Mouse (Mus musculus) hindbrain, postnatal 0 days (tissue): ENCODE data around the gene Dtx3. TPM values are rescaled to one million over a fixed set of nuclear protein-coding genes. Genes with fewer than 3 reads are reported as not detected.

Source experiments
- ATAC-seq: fragments of 200-750 bp; cut with Nextera tagmentation; 2 replicates; pipeline ENCODE4 v1.8.0; 2017; ENCODE audit warnings: mild to moderate bottlenecking, moderate TSS enrichment, moderate library complexity
- DNase-seq: peaks from one replicate; pipeline ENCODE4 v3.0.0-alpha.2; 2015; ENCODE audit warnings: low spot score
- H3K27ac ChIP-seq: fragments of 300-500 bp; sonication (generic); 2 replicates; pipeline ENCODE4 v1.5.1; 2014; ENCODE audit warnings: mild to moderate bottlenecking
- H3K27me3 ChIP-seq: fragments of 300-500 bp; sonication (generic); 2 replicates; pipeline ENCODE4 v1.6.1; 2014; ENCODE audit warnings: low read length, mixed read lengths; ENCODE audit not compliant: insufficient read depth
- H3K36me3 ChIP-seq: fragments of 300-500 bp; sonication (generic); 2 replicates; pipeline ENCODE4 v1.6.1; 2014; ENCODE audit warnings: low read length, mixed read lengths; ENCODE audit not compliant: insufficient read depth
- H3K4me1 ChIP-seq: fragments of 300-500 bp; sonication (generic); 2 replicates; pipeline ENCODE4 v1.6.1; 2014; ENCODE audit warnings: antibody characterized with exemption, low read length, mixed read lengths; ENCODE audit not compliant: insufficient read depth
- H3K4me2 ChIP-seq: fragments of 300-500 bp; sonication (generic); 2 replicates; pipeline ENCODE4 v1.6.1; 2014; ENCODE audit warnings: low read depth, mild to moderate bottlenecking, low read length, moderate library complexity, mixed read lengths
- H3K4me3 ChIP-seq: fragments of 300-500 bp; sonication (generic); 2 replicates; pipeline ENCODE4 v1.5.1; 2014; ENCODE audit warnings: low read length
- H3K9ac ChIP-seq: fragments of 300-500 bp; sonication (generic); replicated peaks from 2 replicates; pipeline ENCODE4 v1.6.1; 2014; ENCODE audit warnings: mild to moderate bottlenecking, low read length, moderate library complexity, mixed read lengths
- H3K9me3 ChIP-seq: fragments of 300-500 bp; sonication (generic); 2 replicates; pipeline ENCODE4 v1.6.1; 2016; ENCODE audit warnings: low read length, mixed read lengths
- CTCF ChIP-seq: IDR thresholded peaks from 2 replicates; pipeline ENCODE4 v1.5.1; 2016; ENCODE audit warnings: antibody characterized with exemption, control low read depth, low read depth
- WGBS: fragments of 180-500 bp; shearing (Covaris S2); extraction: QIAGEN DNeasy Blood & Tissue Kit; methylation state at CpG from one replicate; pipeline ENCODE4 v1.1.7; 2014; 5-methylcytosine and 5-hydroxymethylcytosine counted together
- polyA plus RNA-seq: library from polyadenylated mRNA; unstranded; fragments of >200 nt; fragmentation: Nextera tagmentation; extraction: Ambion mirVana; gene quantifications from 2 replicates; pipeline ENCODE4 v1.2.1, GENCODE M21; 2015
- total RNA-seq: library from RNA; depleted of rRNA; stranded (reverse); fragments of >200 nt; gene quantifications from 2 replicates; pipeline ENCODE4 v1.2.3, GENCODE M21; 2014

Dtx3 gene
- total and polyA plus RNA-seq, 2 experiments from 2014 or later: 185 to 233 TPM

DNA sequence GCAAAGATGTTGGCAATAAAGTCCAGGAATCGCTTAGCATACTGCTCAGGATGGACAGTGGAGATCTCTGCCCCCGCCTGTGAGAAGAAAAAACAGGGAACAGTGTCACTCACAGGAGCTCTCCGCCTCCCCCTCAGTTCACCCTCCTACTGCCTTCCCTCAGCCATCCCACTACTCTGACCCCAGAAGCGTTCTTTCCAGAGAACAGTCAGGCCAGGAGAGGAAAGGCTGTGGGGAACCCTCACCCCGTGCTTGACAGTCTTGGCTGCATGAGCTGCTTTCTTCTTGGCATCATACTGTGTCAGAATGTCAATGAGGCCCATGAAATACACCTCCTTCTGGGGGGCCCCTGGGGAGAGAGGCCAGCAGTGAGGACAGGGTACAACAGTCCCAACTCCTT lies 3.5 kb upstream of the Dtx3 start:
- Histone ChIP-seq H3K4me3 (no peak overlapping the region), H3K4me2 (no peak overlapping the region), H3K36me3 (peaks cover 13% of the 10 kb centered on the region; the same call in 1 of the 2 replicates), H3K4me1 (peaks cover 9% of the 10 kb centered on the region), H3K27ac (peak overlapping the region; percentile 43; the same call in 1 of the 2 replicates), H3K9me3 (no peaks in the 10 kb centered on the region), H3K9ac (no peak overlapping the region), H3K27me3 (no peaks in the 10 kb centered on the region)
- ATAC-seq: peak; percentile 52
- TF ChIP-seq CTCF: no peak
- 66% methylated on average over 5 of the region's 5 CpGs for WGBS
- peak; percentile 40 for DNase-seq

DNA sequence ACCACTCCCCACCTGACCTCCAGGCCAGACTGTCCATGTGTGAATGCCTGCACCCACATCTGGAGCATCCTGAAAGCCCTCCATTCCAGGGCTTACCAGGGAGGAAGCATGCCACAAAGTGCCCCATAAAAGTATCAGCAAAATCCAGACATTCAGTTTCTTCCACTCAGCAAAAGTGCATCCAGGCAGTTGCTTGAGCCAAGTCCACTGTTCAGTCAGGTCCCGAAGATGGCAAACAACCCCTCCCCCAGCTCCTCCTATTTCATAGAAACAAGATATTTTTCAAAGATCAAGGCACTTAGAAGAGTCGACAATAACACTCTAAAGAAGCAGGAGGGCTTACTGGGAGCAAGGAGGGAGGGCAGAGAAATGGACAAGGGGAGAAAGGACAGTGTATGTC lies 3.0 kb upstream of the Dtx3 start:
- Histone ChIP-seq H3K4me2 (no peak overlapping the region), H3K27me3 (no peaks in the 10 kb centered on the region), H3K9me3 (no peaks in the 10 kb centered on the region), H3K4me1 (peaks cover 9% of the 10 kb centered on the region), H3K36me3 (peaks cover 13% of the 10 kb centered on the region; the same call in 1 of the 2 replicates), H3K9ac (no peak overlapping the region), H3K4me3 (no peak overlapping the region), H3K27ac (peak overlapping the region; percentile 37; the same call in 1 of the 2 replicates)
- no peak for TF ChIP-seq CTCF
- ATAC-seq: no peak
- 73% methylated on average over 2 of the region's 2 CpGs for WGBS
- no peak for DNase-seq

DNA sequence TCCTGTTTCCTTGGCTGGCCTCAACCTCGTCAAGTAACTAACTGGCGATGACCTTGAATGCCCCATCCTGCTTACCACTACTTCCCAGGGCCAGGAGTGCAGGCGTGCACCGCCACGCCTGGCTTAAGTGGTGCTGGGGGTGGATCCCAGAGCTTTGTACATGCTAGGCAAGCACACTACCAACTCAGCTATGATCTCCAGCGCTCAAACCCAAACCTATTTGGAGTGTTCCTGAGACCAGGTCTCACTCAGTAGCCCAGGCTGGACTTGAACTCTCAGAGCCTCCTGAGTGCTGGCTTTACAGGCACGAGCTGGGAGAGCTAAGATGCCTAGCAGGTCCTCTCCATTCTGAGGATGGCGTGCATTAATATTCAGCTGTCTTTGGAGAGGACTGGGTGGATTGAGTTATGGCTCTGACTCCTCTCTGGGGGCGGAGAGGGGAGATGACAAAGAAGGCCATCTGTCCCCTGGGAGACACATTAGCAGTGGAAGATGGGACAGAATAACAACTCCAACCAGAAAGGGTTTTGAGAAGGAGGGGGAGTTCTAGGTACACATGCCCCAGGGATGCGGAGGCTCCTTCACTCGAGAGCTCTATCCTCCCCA lies 2.1 kb upstream of the Dtx3 start:
- Histone ChIP-seq H3K27ac (peak overlapping the region; percentile 36; the same call in 1 of the 2 replicates), H3K9ac (no peak overlapping the region), H3K9me3 (no peaks in the 10 kb centered on the region), H3K27me3 (no peaks in the 10 kb centered on the region), H3K4me2 (no peak overlapping the region), H3K36me3 (peaks cover 10% of the 10 kb centered on the region; the same call in 1 of the 2 replicates), H3K4me3 (no peak overlapping the region), H3K4me1 (peaks cover 9% of the 10 kb centered on the region)
- no peak for TF ChIP-seq CTCF
- WGBS: 78% methylated on average over 11 of the region's 11 CpGs
- DNase-seq: no peak
- no peak for ATAC-seq

DNA sequence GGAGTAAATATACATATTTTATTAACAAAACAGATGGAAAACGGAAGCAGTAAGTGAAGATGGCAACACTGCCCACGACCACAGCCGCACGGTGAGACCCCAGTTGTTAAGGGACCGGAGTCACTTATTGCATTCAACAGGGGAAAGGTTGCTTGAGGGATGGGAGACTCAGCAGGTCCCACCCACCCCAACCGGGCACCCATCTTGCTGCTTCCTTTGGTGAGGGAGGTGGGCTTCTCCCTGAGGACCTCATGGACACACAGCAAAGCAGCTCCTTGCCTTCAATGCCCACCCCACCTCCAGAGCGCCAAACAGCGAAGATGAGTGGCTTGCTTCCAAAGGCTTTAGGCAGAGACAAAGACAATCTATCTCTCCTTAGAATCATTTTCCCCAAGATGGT lies 1.6 kb upstream of the Dtx3 start:
- H3K36me3 ChIP-seq: peaks cover 5% of the 10 kb centered on the region; the same call in 1 of the 2 replicates
- H3K27me3 ChIP-seq: no peaks in the 10 kb centered on the region
- no peak for TF ChIP-seq CTCF
- no peak overlapping the region for H3K9ac ChIP-seq
- no peaks in the 10 kb centered on the region for H3K9me3 ChIP-seq
- no peak overlapping the region for H3K4me3 ChIP-seq
- no peak overlapping the region for H3K4me2 ChIP-seq
- 86% methylated on average over 8 of the region's 8 CpGs for WGBS
- peaks cover 9% of the 10 kb centered on the region for H3K4me1 ChIP-seq
- DNase-seq: no peak
- peak overlapping the region; percentile 36 for H3K27ac ChIP-seq
- ATAC-seq: no peak

DNA sequence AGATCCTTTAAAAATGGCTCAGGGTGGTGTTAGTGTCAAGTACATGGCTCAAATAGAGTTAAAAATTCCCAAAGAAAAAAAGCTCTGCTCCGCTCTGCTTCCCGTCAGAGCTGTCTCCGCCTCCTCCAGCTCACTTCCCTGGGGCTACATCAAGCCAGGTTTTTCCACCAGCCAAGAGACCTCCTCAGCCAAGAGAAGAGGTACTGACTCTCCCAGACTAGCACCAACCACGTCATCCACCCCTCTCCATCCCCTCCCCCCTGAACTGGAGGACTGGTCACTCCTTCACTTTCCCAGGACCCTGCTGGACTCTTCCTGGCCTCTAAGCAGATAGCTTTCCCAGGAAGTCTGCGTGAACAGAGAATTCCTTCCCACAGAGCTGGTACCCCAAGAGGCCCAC lies 864 bp upstream of the Dtx3 start:
- Histone ChIP-seq H3K9ac (peak overlapping the region; percentile 98), H3K4me3 (peak overlapping the region; percentile 93), H3K36me3 (peaks cover 3% of the 10 kb centered on the region; the same call in 1 of the 2 replicates), H3K27me3 (no peaks in the 10 kb centered on the region), H3K27ac (peak overlapping the region; percentile 91), H3K4me2 (peak overlapping the region; percentile 99), H3K9me3 (no peaks in the 10 kb centered on the region), H3K4me1 (peaks cover 9% of the 10 kb centered on the region)
- 3% methylated on average over 5 of the region's 5 CpGs for WGBS
- DNase-seq: peak; percentile 78
- ATAC-seq: peak; percentile 75
- no peak for TF ChIP-seq CTCF

DNA sequence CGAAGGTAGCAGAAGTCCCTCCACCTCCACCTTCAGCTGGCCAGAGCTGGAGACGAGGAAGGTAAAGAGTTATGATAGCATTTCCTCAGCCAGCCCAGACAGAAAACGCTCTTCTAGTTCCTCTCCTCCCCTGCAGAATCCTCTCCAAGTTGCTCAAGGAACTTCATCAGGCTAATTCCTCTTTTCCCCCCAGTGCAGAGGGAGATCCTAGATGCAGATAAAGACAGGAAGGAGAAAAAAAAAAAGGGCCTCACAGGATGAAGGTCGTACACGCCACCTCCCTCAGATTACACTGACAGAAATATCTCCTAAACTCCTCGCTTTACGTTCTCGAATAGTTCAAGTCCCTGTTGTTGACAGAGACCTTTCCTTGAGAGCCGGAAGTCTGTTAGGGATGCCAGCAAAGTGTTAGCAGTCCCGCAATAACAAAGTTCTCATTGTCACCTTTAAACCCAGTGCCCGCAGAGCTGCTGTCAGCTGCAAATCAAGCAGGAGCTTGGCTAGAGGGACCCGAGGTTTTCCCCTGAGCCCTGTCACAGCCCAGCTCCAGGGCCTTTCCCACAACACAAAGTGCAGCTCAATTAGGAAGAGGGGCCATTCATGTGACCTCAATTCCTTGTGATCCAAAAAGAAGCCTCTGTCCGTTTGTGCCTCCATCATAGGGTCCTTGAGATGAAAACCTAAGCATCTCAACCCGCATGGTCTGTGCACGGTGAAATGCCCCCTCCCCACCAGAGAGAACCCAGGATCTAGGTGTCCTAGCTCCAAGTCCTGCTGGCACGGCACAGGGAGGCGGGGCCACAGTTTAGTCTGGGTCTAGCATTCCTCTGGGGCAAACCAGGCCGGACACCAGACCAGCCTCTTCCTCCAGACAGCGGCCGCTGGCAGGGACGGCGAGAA lies 850 bp downstream of the Dtx3 start:
- Histone ChIP-seq H3K4me2 (peak overlapping the region; percentile 99), H3K27ac (peak overlapping the region; percentile 91), H3K36me3 (peaks cover 7% of the 10 kb centered on the region), H3K4me1 (peaks cover 9% of the 10 kb centered on the region), H3K4me3 (peak overlapping the region; percentile 93), H3K9me3 (no peaks in the 10 kb centered on the region), H3K9ac (peak overlapping the region; percentile 98), H3K27me3 (no peaks in the 10 kb centered on the region)
- ATAC-seq (0 out of 2 replicates have a peak, but pooled peaks have one; percentile 30), DNase-seq (peak; percentile 53)
- no peak for TF ChIP-seq CTCF
- WGBS: 14% methylated on average over 22 of the region's 22 CpGs
